Mouse (Mus musculus) heart, adult 9 months (tissue): ENCODE data around the gene Vps52.
A peak's percentile ranks its signal among the peaks of the same experiment; 100 is the strongest.

ENCODE experiments used
- DNase-seq, 2 experiments: peaks; one replicate each; pipeline ENCODE4 v3.0.0; 2022; ENCODE audit warnings: low spot score in 2 of 2

The Vps52 gene

GRCm38 (mm10) chr17:33941381-33941780 is 14.2 kb upstream of the Vps52 start:
- no peak for DNase-seq

- DNase-seq: no peak
Measured at GRCm38 (mm10) chr17:33943454-33943853, 12.2 kb upstream of the Vps52 start.

- DNase-seq: no peak
Measured at GRCm38 (mm10) chr17:33947430-33948089, 8.1 kb upstream of the Vps52 start.

GRCm38 (mm10) chr17:33948090-33948904 is 7.3 kb upstream of the Vps52 start:
- no peak for DNase-seq

GRCm38 (mm10) chr17:33948905-33949537 is 6.6 kb upstream of the Vps52 start:
- DNase-seq: no peak

GRCm38 (mm10) chr17:33950131-33950625 is 5.4 kb upstream of the Vps52 start:
- DNase-seq: peak in 1 of 2 experiments; percentile 4

- peak; percentile 69 to 71 for DNase-seq
Measured at GRCm38 (mm10) chr17:33951021-33951946, 4.3 kb upstream of the Vps52 start, which contains the start of gene B3galt4. Gene B3galt4 (minus strand): TSS chr17:33951488.

GRCm38 (mm10) chr17:33952015-33952414 is 3.6 kb upstream of the Vps52 start:
- DNase-seq: peak in 1 of 2 experiments; percentile 3

- no peak for DNase-seq
Measured at GRCm38 (mm10) chr17:33952879-33953278, 2.7 kb upstream of the Vps52 start.

GRCm38 (mm10) chr17:33953310-33953709 is 2.3 kb upstream of the Vps52 start:
- no peak for DNase-seq

GRCm38 (mm10) chr17:33953961-33954565 is 1.5 kb upstream of the Vps52 start:
- DNase-seq: no peak

- no peak for DNase-seq
Measured at GRCm38 (mm10) chr17:33954646-33955554, 712 bp upstream of the Vps52 start.

GRCm38 (mm10) chr17:33956336-33956735 is 724 bp downstream of the Vps52 start:
- no peak for DNase-seq

GRCm38 (mm10) chr17:33957493-33957892 is 1.9 kb downstream of the Vps52 start:
- no peak for DNase-seq

GRCm38 (mm10) chr17:33958451-33958850 is 2.8 kb downstream of the Vps52 start:
- no peak for DNase-seq

GRCm38 (mm10) chr17:33959135-33959534 is 3.5 kb downstream of the Vps52 start:
- DNase-seq: no peak

- no peak for DNase-seq
Measured at GRCm38 (mm10) chr17:33959948-33960347, 4.3 kb downstream of the Vps52 start.

- no peak for DNase-seq
Measured at GRCm38 (mm10) chr17:33962876-33963275, 7.3 kb downstream of the Vps52 start.

- no peak for DNase-seq
Measured at GRCm38 (mm10) chr17:33965082-33965845, 9.7 kb downstream of the Vps52 start.
